Mouse (Mus musculus) right cerebral cortex, postnatal 36 days (tissue): Measurements from ENCODE around the gene Spty2d1.

Experiments used
- DNase-seq, 2 experiments: peaks; one replicate each; pipeline ENCODE4 v3.0.0; 2022; ENCODE audit warnings: low spot score in 2 of 2, mixed read lengths in 1 of 2

The Spty2d1 gene

GRCm38 (mm10) chr7:46987073-46987472 is 21.1 kb downstream of the Spty2d1 start:
- no peak for DNase-seq

DNA sequence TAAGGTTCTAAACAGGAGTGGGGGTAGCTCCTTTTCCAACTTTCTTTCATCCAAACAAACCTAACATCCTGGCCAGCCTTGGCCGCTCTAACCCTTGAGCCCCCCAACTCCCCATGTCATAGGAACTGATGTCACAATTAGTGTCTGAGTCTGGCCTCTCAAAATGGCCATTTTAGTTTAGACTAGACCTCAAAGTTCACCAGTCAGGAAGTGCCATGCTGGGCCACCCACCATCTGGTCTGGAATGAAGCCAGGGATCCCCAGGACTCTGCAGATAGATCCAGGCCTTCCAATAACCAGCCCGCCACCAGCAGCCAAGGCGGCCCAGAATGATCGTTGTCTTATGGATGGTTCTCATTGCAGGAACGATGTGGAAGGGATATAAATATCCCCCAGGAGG is 21.6 kb downstream of the Spty2d1 start:
- DNase-seq = no peak

GRCm38 (mm10) chr7:46985718-46986505 is 22.3 kb downstream of the Spty2d1 start:
- no peak for DNase-seq

DNA sequence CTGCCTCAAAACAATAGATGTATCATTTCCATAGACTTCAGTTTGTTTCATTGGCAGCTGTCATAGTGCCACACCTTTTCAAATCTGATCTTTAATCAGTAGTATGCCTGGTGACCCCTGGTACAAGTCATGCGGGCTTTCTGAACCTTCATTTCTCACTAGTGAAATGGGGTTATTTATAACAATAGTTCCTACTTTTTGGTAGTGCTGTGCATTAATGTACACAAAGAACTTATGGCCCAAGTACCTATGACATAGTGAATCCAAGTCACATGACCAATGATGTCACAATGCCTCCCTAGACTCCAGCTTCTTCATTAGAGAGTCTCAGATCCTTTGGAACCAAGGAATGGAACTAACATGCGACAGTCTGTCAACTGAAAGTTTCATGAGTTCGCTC is 24.9 kb downstream of the Spty2d1 start, which contains the start of gene Gm9999:
TSS of gene Gm9999 (plus strand) at position 301 of the 400 bp plus-strand sequence.
- DNase-seq = no peak

- DNase-seq = no peak
Observed at GRCm38 (mm10) chr7:46975456-46975855, 32.8 kb downstream of the Spty2d1 start.

DNA sequence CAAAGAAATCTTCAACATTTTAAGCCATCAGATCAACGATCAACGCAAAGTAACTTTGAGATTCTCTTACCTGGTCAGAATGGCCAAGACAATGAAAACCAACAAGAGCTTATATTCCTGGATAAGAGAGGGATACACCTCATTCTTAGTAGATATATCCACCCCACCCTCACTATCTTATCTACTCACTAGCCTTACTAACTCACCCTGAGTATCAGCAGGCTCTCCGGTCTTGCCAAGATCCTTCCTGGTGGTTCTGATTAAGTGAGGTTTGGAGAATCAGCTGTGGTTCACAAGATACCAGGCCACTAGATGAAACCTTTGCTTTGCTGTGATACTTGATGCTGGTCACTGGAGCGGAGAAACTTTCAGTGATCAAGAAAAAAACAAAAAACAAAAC is 33.6 kb downstream of the Spty2d1 start:
- no peak for DNase-seq

DNA sequence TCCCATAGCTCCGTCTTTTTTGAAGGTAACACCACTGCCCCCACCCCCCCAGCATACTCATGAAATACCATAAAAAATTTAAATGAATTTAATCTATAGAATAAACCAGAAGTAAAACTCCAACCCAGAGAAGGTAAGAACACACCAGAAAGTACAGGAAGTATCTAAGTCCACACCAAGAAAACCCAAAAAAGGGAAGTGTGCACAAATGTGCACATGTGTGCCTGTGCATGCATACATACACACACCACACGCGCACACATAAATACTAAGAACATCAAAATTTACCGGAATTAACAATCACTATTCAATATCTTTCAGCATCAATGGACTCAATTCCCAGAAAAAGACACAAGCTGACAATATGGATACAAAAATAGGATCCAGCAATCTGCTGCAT is 38.3 kb downstream of the Spty2d1 start:
- no peak for DNase-seq

DNA sequence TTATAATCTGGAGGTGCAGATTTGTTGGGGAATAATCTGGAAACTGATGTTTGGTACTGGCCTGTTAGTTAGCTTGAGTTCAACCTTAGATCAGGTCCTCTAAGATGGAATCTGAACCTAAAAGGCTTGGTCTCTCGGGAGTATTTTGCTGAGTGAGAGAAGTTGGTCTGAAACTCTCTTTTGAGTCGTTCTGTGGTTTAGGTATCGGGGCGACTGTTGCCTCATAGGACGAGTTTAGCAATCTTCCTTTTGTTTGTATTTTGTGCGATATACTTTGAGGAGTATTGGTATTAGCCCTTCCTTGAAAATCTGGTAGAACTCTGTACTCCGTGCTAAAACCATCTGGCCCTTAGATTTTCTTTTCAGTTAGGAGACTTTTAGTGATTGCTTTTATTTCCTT is 44.1 kb downstream of the Spty2d1 start:
- DNase-seq = no peak

DNA sequence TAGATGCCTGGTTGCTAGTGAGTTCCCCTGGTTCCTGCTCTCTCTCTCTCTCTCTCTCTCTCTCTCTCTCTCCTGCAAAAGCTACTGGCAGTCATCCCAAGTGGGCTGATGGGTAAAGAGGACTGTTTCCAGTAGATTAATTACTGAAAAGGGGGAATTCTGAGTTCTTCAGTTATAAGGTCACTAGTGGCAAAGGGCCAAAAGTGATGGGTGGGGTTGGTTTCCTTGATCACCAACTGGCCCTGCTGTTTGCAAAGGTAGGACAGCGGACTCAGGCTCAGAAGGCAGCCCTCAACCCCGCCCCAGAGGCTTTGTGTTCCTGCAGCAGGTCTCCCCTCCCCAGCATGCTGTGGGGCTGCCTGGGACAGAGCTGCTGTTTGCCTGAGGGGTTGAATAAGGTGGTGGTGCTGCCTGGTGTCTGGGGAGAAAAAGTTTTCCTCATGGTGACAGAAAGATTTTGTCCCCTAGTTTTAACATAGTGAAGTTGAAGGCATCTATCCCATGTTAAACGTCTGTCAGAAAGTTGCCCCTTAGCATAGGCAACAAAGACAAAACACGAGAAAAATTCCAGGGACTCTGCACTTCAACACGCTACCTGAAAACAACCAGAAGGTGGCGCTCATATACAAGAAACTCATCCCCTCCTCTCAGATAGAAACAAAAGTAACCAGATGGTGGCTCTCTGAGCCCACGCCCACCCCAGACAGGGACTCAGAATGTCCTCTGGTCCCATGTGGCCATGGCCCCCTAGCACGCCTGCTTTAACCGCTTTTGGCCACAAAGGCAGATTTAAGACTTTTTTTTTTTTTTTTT is 45.2 kb downstream of the Spty2d1 start:
- peak; percentile 44 to 58 for DNase-seq

- DNase-seq = no peak
Observed at GRCm38 (mm10) chr7:46962132-46962531, 46.1 kb downstream of the Spty2d1 start.

DNA sequence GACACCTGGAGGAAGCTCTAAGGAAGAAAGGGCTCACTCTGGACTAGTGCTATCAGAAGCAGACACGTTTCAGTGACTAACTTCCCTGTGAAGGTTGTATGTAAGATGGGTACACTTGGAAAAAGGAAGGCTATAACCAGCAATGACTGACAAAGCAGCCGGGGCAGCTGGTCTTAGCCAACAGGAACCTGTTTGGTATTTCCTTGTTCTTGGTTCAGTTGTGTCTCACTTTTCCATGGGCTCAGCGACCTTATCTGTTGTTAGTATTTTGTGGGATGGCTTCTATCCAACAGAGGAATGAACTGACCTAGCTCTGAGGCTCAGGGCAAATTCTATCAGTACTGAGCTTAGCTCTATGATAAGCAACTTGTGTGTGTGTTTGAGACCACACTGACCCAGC is 47.2 kb downstream of the Spty2d1 start:
- no peak for DNase-seq

GRCm38 (mm10) chr7:46958853-46959252 is 49.4 kb downstream of the Spty2d1 start:
- no peak for DNase-seq

DNA sequence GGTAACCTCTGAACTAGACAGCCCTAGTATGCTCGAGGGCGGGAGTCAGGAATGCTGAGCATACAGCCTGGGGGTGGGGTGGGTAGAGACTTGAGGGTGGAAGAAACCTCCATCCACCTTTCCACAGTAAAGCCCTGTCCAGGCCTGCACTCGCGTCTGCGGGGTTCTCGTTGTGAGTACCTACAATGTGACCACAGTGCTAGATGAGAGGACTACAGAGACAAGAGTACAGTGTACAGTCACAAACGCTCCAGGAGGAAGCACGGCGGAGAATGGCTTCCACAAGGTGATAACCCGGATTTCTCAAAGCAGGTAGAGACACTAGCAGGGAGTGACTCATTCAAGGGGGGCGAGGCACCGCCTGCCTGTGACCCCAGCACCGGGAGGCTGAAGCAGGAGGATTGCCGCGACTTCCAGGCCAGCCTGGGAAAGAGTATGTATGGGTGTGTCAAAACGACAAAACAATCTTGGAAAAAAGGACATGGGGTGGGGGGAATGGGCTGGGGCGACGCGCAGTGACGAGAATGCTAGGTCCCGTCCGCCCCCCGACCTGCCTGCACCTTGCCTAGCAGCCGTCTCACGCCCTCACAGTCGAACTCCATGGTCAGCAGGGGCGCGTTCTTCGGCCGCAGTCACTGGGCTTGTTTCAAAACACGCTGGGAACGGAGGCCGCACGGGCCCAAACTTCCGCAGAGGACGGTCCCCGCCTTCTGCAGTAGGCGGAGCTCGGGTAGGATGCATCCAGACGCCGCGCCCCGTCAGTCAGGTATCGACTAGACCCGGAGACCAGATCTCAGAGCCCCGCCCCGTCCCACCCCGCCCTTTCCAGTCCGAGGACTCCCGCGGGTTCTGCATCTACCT is 50.1 kb downstream of the Spty2d1 start, which contains the start of gene Uevld:
TSS of gene Uevld (minus strand) at position 697 of the 861 bp plus-strand sequence.
- DNase-seq = peak; percentile 90 to 91
